Mouse (Mus musculus): Measurements from ENCODE around the gene Naa35. TPM values are rescaled to one million over a fixed set of nuclear protein-coding genes. Genes with fewer than 3 reads are reported as not detected.

Gene Naa35
- total RNA-seq (2014; rRNA removed; ENCODE audit: low replicate concordance) (31.3 and 83.1 TPM in 2 replicates), polyA plus RNA-seq (2015; fragmentation: Nextera tagmentation; extraction: Ambion mirVana) (70.0 and 72.5 TPM in 2 replicates)

DNA sequence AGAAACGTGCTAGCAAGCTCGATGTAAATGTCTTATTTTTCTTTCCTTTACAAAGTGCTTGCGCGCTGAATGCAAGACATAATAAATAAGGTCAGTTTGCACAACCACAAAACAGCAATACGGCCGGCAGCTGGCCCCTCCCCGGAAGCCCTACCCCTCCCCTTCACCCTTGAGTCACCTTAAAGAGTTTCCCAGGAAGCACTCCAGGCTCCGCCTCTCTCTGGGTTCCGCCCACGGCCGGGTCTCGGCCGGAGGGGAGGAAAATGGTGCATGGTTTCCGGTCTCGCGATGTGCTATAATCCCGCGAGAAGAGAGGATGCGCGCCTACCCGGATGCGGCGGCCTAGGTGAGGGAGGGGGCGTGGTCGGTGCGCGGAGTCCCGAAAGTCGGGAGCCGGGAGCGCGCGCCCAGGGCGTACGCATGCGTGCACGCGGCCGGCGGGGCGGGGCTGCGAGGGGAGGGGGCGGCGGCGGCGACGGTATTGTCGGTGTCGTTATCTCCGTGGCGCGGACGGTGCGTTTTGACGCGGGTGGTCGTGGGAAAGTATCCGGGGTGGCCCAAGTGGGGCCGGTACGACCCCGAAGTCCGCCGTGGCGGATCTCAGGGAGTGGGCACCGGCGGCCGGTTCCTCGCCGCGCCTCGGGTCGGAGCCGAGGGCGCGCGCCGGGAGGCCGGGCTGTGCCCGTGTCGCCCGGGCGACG, at the start of gene Naa35, which contains the start of gene Agtpbp1:
Naa35 (plus strand) TSS at position 313 of the 701 bp plus-strand sequence.
Agtpbp1 (minus strand) TSS at position 281 of the 701 bp plus-strand sequence.
- Histone ChIP-seq H3K9me3 (replicated peaks; ENCODE audit: control insufficient read depth, low read length) (no peaks in the 10 kb centered on the region), H3K27me3 (ENCODE audit: control insufficient read depth, insufficient read depth, low read length) (no peaks in the 10 kb centered on the region), H3K4me1 (ENCODE audit: control insufficient read depth, insufficient read depth) (peaks cover 20% of the 10 kb centered on the region; the same call in 1 of the 2 replicates), H3K36me3 (replicated peaks; ENCODE audit: control insufficient read depth, insufficient read depth, low read length) (peaks cover 10% of the 10 kb centered on the region), H3K9ac (replicated peaks; ENCODE audit: low read depth, low read length) (peak within 1 kb of the TSS; percentile 82), H3K4me3 (ENCODE audit: low read depth, low read length) (peak within 1 kb of the TSS; percentile 90), H3K4me2 (ENCODE audit: low read depth, low read length) (peak within 1 kb of the TSS; percentile 83), H3K27ac (ENCODE audit: low read depth) (peak within 1 kb of the TSS; percentile 87)
- TF ChIP-seq CTCF (IDR thresholded peaks at IDR 0.05; ENCODE audit: low read depth) (no peak), EP300 (IDR thresholded peaks at IDR 0.05; ENCODE audit: low read depth) (peak; percentile 98)
- WGBS, result under 1% methylated on average over 78 of the region's 83 CpGs
- ATAC-seq (ENCODE audit: insufficient read depth, low read depth) (peak; percentile 98), DNase-seq (ENCODE audit: low spot score) (peak; percentile 99)

DNA sequence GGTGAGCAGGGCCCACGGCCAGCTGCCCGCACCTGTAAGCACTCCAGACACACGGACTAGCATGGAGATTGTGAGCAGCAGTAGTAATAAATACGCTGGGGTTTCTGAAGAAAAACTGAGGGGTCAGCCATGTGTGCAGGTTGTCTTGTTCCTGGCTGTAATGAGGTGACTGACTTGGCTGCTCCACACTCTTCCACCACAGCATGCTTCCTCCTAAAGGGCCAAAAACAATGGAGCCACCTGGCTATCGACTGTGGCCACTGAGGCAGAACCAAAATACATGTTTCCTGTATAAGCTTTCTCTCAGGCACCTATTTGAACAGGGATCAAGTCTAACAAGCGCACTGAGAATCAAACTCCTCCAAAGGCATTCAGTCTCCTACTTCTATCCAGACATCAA, 49.3 kb upstream of the Naa35 start:
- no peak overlapping the region for H3K4me3 ChIP-seq (ENCODE audit: low read depth, low read length)
- 90% methylated on average over 6 of the region's 6 CpGs for WGBS
- no peak overlapping the region for H3K4me2 ChIP-seq (ENCODE audit: low read depth, low read length)
- DNase-seq (ENCODE audit: low spot score) (no peak), ATAC-seq (ENCODE audit: insufficient read depth, low read depth) (no peak)
- H3K9ac ChIP-seq (replicated peaks; ENCODE audit: low read depth, low read length), result no peak overlapping the region
- no peak overlapping the region for H3K27ac ChIP-seq (ENCODE audit: low read depth)
- no peaks in the 10 kb centered on the region for H3K27me3 ChIP-seq (ENCODE audit: control insufficient read depth, insufficient read depth, low read length)
- no peaks in the 10 kb centered on the region for H3K9me3 ChIP-seq (replicated peaks; ENCODE audit: control insufficient read depth, low read length)
- no peaks in the 10 kb centered on the region for H3K4me1 ChIP-seq (ENCODE audit: control insufficient read depth, insufficient read depth)
- TF ChIP-seq CTCF (IDR thresholded peaks at IDR 0.05; ENCODE audit: low read depth), result no peak
- no peak for TF ChIP-seq EP300 (IDR thresholded peaks at IDR 0.05; ENCODE audit: low read depth)
- peaks cover 51% of the 10 kb centered on the region for H3K36me3 ChIP-seq (replicated peaks; ENCODE audit: control insufficient read depth, insufficient read depth, low read length)

- Histone ChIP-seq H3K36me3 (replicated peaks; ENCODE audit: control insufficient read depth, insufficient read depth, low read length) (peaks cover 44% of the 10 kb centered on the region), H3K27ac (ENCODE audit: low read depth) (no peak overlapping the region), H3K9me3 (replicated peaks; ENCODE audit: control insufficient read depth, low read length) (no peaks in the 10 kb centered on the region), H3K4me2 (ENCODE audit: low read depth, low read length) (no peak overlapping the region), H3K4me1 (ENCODE audit: control insufficient read depth, insufficient read depth) (no peaks in the 10 kb centered on the region), H3K9ac (replicated peaks; ENCODE audit: low read depth, low read length) (no peak overlapping the region), H3K27me3 (ENCODE audit: control insufficient read depth, insufficient read depth, low read length) (no peaks in the 10 kb centered on the region), H3K4me3 (ENCODE audit: low read depth, low read length) (no peak overlapping the region)
- ATAC-seq (ENCODE audit: insufficient read depth, low read depth) (no peak), DNase-seq (ENCODE audit: low spot score) (no peak)
- no peak for TF ChIP-seq CTCF (IDR thresholded peaks at IDR 0.05; ENCODE audit: low read depth)
- no peak for TF ChIP-seq EP300 (IDR thresholded peaks at IDR 0.05; ENCODE audit: low read depth)
- WGBS, result 73% methylated on average over 2 of the region's 2 CpGs
Observed at GRCm38 (mm10) chr13:59536631-59537030, 48.4 kb upstream of the Naa35 start.

DNA sequence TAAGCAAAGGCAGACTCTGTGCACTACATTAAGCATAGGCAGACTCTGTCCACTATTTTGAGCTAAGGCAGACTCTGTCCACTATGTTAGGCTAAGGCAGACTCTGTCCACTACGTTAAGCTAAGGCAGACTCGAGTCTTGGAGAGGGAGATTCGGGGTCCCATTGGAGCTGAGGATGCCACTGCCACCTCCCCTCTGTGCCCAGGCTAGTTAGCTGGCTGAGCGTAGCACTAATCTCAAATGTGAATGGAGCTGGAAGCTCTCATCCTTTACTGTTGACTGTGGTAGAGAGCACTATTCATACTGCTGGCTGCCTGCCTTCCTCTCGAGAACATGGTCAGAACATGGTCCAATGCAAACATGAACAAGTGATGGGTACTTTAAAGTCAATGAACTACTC, 46.4 kb upstream of the Naa35 start:
- no peak overlapping the region for H3K27ac ChIP-seq (ENCODE audit: low read depth)
- WGBS, result 87% methylated on average over 5 of the region's 5 CpGs
- peaks cover 24% of the 10 kb centered on the region for H3K36me3 ChIP-seq (replicated peaks; ENCODE audit: control insufficient read depth, insufficient read depth, low read length)

GRCm38 (mm10) chr13:59540030-59540429, 45.0 kb upstream of the Naa35 start:
- ATAC-seq (ENCODE audit: insufficient read depth, low read depth) (no peak), DNase-seq (ENCODE audit: low spot score) (no peak)
- no peak overlapping the region for H3K4me2 ChIP-seq (ENCODE audit: low read depth, low read length)
- H3K4me1 ChIP-seq (ENCODE audit: control insufficient read depth, insufficient read depth), result 0 out of 2 replicates have a peak, but pooled peaks cover 3% of the 10 kb centered on the region
- H3K9ac ChIP-seq (replicated peaks; ENCODE audit: low read depth, low read length), result no peak overlapping the region
- H3K36me3 ChIP-seq (replicated peaks; ENCODE audit: control insufficient read depth, insufficient read depth, low read length), result peaks cover 11% of the 10 kb centered on the region
- 77% methylated on average over 5 of the region's 5 CpGs for WGBS
- TF ChIP-seq CTCF (IDR thresholded peaks at IDR 0.05; ENCODE audit: low read depth) (no peak), EP300 (IDR thresholded peaks at IDR 0.05; ENCODE audit: low read depth) (no peak)
- no peaks in the 10 kb centered on the region for H3K27me3 ChIP-seq (ENCODE audit: control insufficient read depth, insufficient read depth, low read length)
- no peaks in the 10 kb centered on the region for H3K9me3 ChIP-seq (replicated peaks; ENCODE audit: control insufficient read depth, low read length)
- no peak overlapping the region for H3K27ac ChIP-seq (ENCODE audit: low read depth)
- H3K4me3 ChIP-seq (ENCODE audit: low read depth, low read length), result no peak overlapping the region

More for the DNA sequence above, 46.4 kb upstream of the Naa35 start:
- no peaks in the 10 kb centered on the region for H3K27me3 ChIP-seq (ENCODE audit: control insufficient read depth, insufficient read depth, low read length)
- H3K9me3 ChIP-seq (replicated peaks; ENCODE audit: control insufficient read depth, low read length), result no peaks in the 10 kb centered on the region
- H3K9ac ChIP-seq (replicated peaks; ENCODE audit: low read depth, low read length), result no peak overlapping the region
- no peaks in the 10 kb centered on the region for H3K4me1 ChIP-seq (ENCODE audit: control insufficient read depth, insufficient read depth)
- no peak for DNase-seq (ENCODE audit: low spot score)
- TF ChIP-seq CTCF (IDR thresholded peaks at IDR 0.05; ENCODE audit: low read depth) (no peak), EP300 (IDR thresholded peaks at IDR 0.05; ENCODE audit: low read depth) (no peak)
- no peak overlapping the region for H3K4me3 ChIP-seq (ENCODE audit: low read depth, low read length)
- H3K4me2 ChIP-seq (ENCODE audit: low read depth, low read length), result no peak overlapping the region
- ATAC-seq (ENCODE audit: insufficient read depth, low read depth), result no peak

Data from heart, postnatal 0 days (tissue).